ENCODE assay signal across 8 mouse cellular contexts in genomic region chr12:17747191-17748154, GRCm38 (mm10). TPM values are rescaled to one million over a fixed set of nuclear protein-coding genes. Genes with fewer than 3 reads are reported as not detected.
DNase-seq lines count a peak whose midpoint lies in the region; ATAC-seq and TF ChIP-seq lines count a peak whose summit lies in the region.

No protein-coding gene starts in this region.

- no peak overlapping the region for H3K9ac ChIP-seq in heart, postnatal 0 days (replicated peaks; ENCODE audit: low read depth, low read length)
- H3K9ac ChIP-seq in hindbrain, embryonic 11.5 days (ENCODE audit: low read depth, low read length): no peak overlapping the region
- no peak overlapping the region for H3K9ac ChIP-seq in midbrain, embryonic 15.5 days

- no peaks in the 10 kb centered on the region for H3K36me3 ChIP-seq in heart, postnatal 0 days (replicated peaks; ENCODE audit: control insufficient read depth, insufficient read depth, low read length)
- no peaks in the 10 kb centered on the region for H3K36me3 ChIP-seq in hindbrain, embryonic 11.5 days (ENCODE audit: control insufficient read depth, insufficient read depth, low read length)
- no peaks in the 10 kb centered on the region for H3K36me3 ChIP-seq in midbrain, embryonic 15.5 days (replicated peaks)

- no peak overlapping the region for H3K4me3 ChIP-seq in heart, postnatal 0 days (ENCODE audit: low read depth, low read length)
- H3K4me3 ChIP-seq in hindbrain, embryonic 11.5 days (ENCODE audit: low read depth, low read length): no peak overlapping the region
- no peak overlapping the region for H3K4me3 ChIP-seq in midbrain, embryonic 15.5 days

- no peak for ATAC-seq in heart, postnatal 0 days (ENCODE audit: insufficient read depth, low read depth)
- peak; percentile 72 for ATAC-seq in hindbrain, embryonic 11.5 days (ENCODE audit: low FRiP score)
- peak; percentile 32 for ATAC-seq in midbrain, embryonic 15.5 days (replicated peaks)

- H3K9me3 ChIP-seq in heart, postnatal 0 days (replicated peaks; ENCODE audit: control insufficient read depth, low read length): no peaks in the 10 kb centered on the region
- no peaks in the 10 kb centered on the region for H3K9me3 ChIP-seq in hindbrain, embryonic 11.5 days (ENCODE audit: control insufficient read depth, low read length)
- H3K9me3 ChIP-seq in midbrain, embryonic 15.5 days: no peaks in the 10 kb centered on the region

- WGBS in heart, postnatal 0 days: 59% methylated on average over 10 of the region's 10 CpGs
- 32% methylated on average over 10 of the region's 10 CpGs for WGBS in hindbrain, embryonic 11.5 days
- WGBS in midbrain, embryonic 15.5 days: 31% methylated on average over 10 of the region's 10 CpGs

- no peak for TF ChIP-seq POLR2A in brain, embryonic 14.5 days (IDR thresholded peaks at IDR 0.05; ENCODE audit: borderline replicate concordance, extremely low read depth, insufficient read depth, insufficient read length, poor library complexity, severe bottlenecking)

- DNase-seq in heart, postnatal 0 days (ENCODE audit: low spot score): no peak
- no peak for DNase-seq in heart, adult 8-10 months (ENCODE audit: low spot score)
- DNase-seq in brain, embryonic 14.5 days (ENCODE audit: low read depth): peak; percentile 64
- no peak for DNase-seq in hindbrain, embryonic 11.5 days (ENCODE audit: low spot score)
- no peak for DNase-seq in MN1 (ENCODE audit: low spot score)
- DNase-seq in thymus, postnatal 0 days (ENCODE audit: low spot score): no peak
- DNase-seq in thymus, adult 18-20 months: no peak

- H3K4me2 ChIP-seq in heart, postnatal 0 days (ENCODE audit: low read depth, low read length): no peak overlapping the region
- H3K4me2 ChIP-seq in hindbrain, embryonic 11.5 days (replicated peaks; ENCODE audit: low read depth, low read length): no peak overlapping the region
- H3K4me2 ChIP-seq in midbrain, embryonic 15.5 days: no peak overlapping the region

- no peak for TF ChIP-seq CTCF in heart, postnatal 0 days (IDR thresholded peaks at IDR 0.05; ENCODE audit: low read depth)
- no peak for TF ChIP-seq CTCF in brain, embryonic 14.5 days (IDR thresholded peaks at IDR 0.05; ENCODE audit: borderline replicate concordance, extremely low read depth, insufficient read depth, insufficient read length)

- H3K4me1 ChIP-seq in heart, postnatal 0 days (ENCODE audit: control insufficient read depth, insufficient read depth): peaks cover 61% of the 10 kb centered on the region
- peaks cover 4% of the 10 kb centered on the region for H3K4me1 ChIP-seq in hindbrain, embryonic 11.5 days (replicated peaks; ENCODE audit: control insufficient read depth, insufficient read depth, low read length)
- peaks cover 51% of the 10 kb centered on the region for H3K4me1 ChIP-seq in midbrain, embryonic 15.5 days

- no peaks in the 10 kb centered on the region for H3K27me3 ChIP-seq in heart, postnatal 0 days (ENCODE audit: control insufficient read depth, insufficient read depth, low read length)
- H3K27me3 ChIP-seq in hindbrain, embryonic 11.5 days (ENCODE audit: control insufficient read depth, insufficient read depth, low read length): no peaks in the 10 kb centered on the region
- H3K27me3 ChIP-seq in midbrain, embryonic 15.5 days (replicated peaks): no peaks in the 10 kb centered on the region

- H3K27ac ChIP-seq in heart, postnatal 0 days (ENCODE audit: low read depth): peak overlapping the region; percentile 49
- H3K27ac ChIP-seq in hindbrain, embryonic 11.5 days (ENCODE audit: low read depth, low read length): peak overlapping the region; percentile 24; the same call in 1 of the 2 replicates
- H3K27ac ChIP-seq in midbrain, embryonic 15.5 days: no peak overlapping the region; the same call in 1 of the 2 replicates

- TF ChIP-seq EP300 in heart, postnatal 0 days (IDR thresholded peaks at IDR 0.05; ENCODE audit: low read depth): no peak

RNA-seq across cellular contexts. Expression of gene Hpcal1, which starts 56.8 kb away (rescaled TPM):
- 14.8 and 19.1 TPM in 2 replicates for total RNA-seq in heart, postnatal 0 days (2014; rRNA removed; ENCODE audit: low replicate concordance)
- 21.9 and 22.5 TPM in 2 replicates for polyA plus RNA-seq in heart, postnatal 0 days (2015; fragmentation: Nextera tagmentation; extraction: Ambion mirVana)
- total RNA-seq in heart, adult 8-10 months (2022): 10 to 100 TPM; 13.4 to 17.4 (median 14.6) TPM
- 82.2 and 113 TPM in 2 replicates for polyA plus RNA-seq in brain, embryonic 14.5 days (2012; rRNA removed)
- polyA plus RNA-seq in hindbrain, embryonic 11.5 days (2014; fragmentation: Nextera tagmentation; extraction: Ambion mirVana): 46.3 and 48.0 TPM in 2 replicates
- 92.6 and 97.2 TPM in 2 replicates for polyA plus RNA-seq in midbrain, embryonic 15.5 days (2015; fragmentation: Nextera tagmentation; extraction: Ambion mirVana)
- 145 and 152 TPM in 2 replicates for polyA plus RNA-seq in thymus, postnatal 0 days (2015; fragmentation: Nextera tagmentation; extraction: Ambion mirVana)
